ENCODE assay signal across 8 mouse cellular contexts in the genomic region with DNA sequence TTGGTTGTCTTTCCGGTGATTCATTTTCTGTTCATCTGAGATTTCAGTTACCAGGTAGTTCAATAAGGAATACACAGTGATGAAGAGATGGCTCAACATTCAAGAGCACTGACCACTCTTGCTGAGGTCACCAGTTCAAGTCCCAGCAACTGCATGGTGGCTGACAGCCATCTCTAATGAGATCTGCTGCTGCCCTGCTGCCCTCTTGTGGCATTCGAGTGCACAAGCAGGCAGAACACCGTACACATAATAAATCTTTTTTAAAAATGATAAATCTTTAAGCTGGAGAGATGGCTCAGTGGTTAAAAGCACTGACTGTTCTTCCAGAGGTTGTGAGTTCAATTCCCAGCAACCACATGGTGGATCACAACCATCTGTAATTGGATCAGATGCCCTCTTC. TPM values are rescaled to one million over a fixed set of nuclear protein-coding genes. Genes with fewer than 3 reads are reported as not detected.
DNase-seq lines count a peak whose midpoint lies in the region; ATAC-seq and TF ChIP-seq lines count a peak whose summit lies in the region.

No protein-coding gene starts in this region.

- no peak for TF ChIP-seq POLR2A in cortical plate, adult 2 months (IDR thresholded peaks at IDR 0.05; ENCODE audit: extremely low read depth, insufficient read depth, low read length)

- no peaks in the 10 kb centered on the region for H3K36me3 ChIP-seq in heart, postnatal 0 days (replicated peaks; ENCODE audit: control insufficient read depth, insufficient read depth, low read length)
- H3K36me3 ChIP-seq in E14TG2a.4 (ENCODE audit: insufficient read depth, low read length): no peaks in the 10 kb centered on the region

- DNase-seq in heart, postnatal 0 days (ENCODE audit: low spot score): no peak
- no peak for DNase-seq in heart, adult 9 months (ENCODE audit: low spot score in 2 of 2)
- peak; percentile 49 for DNase-seq in lung, postnatal 10 days
- peak; percentile 60 for DNase-seq in thymus, postnatal 4 days
- DNase-seq in urinary bladder, adult 2 months (ENCODE audit: low spot score): no peak
- no peak for DNase-seq in frontal cortex, adult 2 months (ENCODE audit: extremely low spot score in 1 of 2, low spot score in 1 of 2)

- H3K27ac ChIP-seq in heart, postnatal 0 days (ENCODE audit: low read depth): no peak overlapping the region
- H3K27ac ChIP-seq in cortical plate, adult 2 months (ENCODE audit: insufficient read depth, low read length): no peak overlapping the region

- H3K27me3 ChIP-seq in heart, postnatal 0 days (ENCODE audit: control insufficient read depth, insufficient read depth, low read length): no peaks in the 10 kb centered on the region
- H3K27me3 ChIP-seq in E14TG2a.4 (ENCODE audit: insufficient read depth, low read length): no peaks in the 10 kb centered on the region

- no peaks in the 10 kb centered on the region for H3K9me3 ChIP-seq in heart, postnatal 0 days (replicated peaks; ENCODE audit: control insufficient read depth, low read length)
- no peaks in the 10 kb centered on the region for H3K9me3 ChIP-seq in E14TG2a.4 (ENCODE audit: low read length)

- ATAC-seq in heart, postnatal 0 days (ENCODE audit: insufficient read depth, low read depth): no peak

- 51% methylated on average over 3 of the region's 3 CpGs for WGBS in heart, postnatal 0 days

- no peak overlapping the region for H3K4me2 ChIP-seq in heart, postnatal 0 days (ENCODE audit: low read depth, low read length)

- TF ChIP-seq EP300 in heart, postnatal 0 days (IDR thresholded peaks at IDR 0.05; ENCODE audit: low read depth): no peak

- peak; percentile 50 for TF ChIP-seq CTCF in heart, postnatal 0 days (IDR thresholded peaks at IDR 0.05; ENCODE audit: low read depth)
- peak; percentile 53 for TF ChIP-seq CTCF in E14TG2a.4 (conservative IDR thresholded peaks at IDR 0.05; ENCODE audit: low read length)
- TF ChIP-seq CTCF in cortical plate, adult 2 months (IDR thresholded peaks at IDR 0.05; ENCODE audit: extremely low read depth, insufficient read depth, low read length): peak; percentile 39

- no peak overlapping the region for H3K4me3 ChIP-seq in heart, postnatal 0 days (ENCODE audit: low read depth, low read length)
- H3K4me3 ChIP-seq in E14TG2a.4 (replicated peaks; ENCODE audit: low read length): no peak overlapping the region
- H3K4me3 ChIP-seq in cortical plate, adult 2 months (ENCODE audit: insufficient read depth, low read length): no peak overlapping the region

- H3K4me1 ChIP-seq in heart, postnatal 0 days (ENCODE audit: control insufficient read depth, insufficient read depth): no peaks in the 10 kb centered on the region
- peaks cover 24% of the 10 kb centered on the region for H3K4me1 ChIP-seq in E14TG2a.4 (replicated peaks; ENCODE audit: low read depth, low read length)
- no peaks in the 10 kb centered on the region for H3K4me1 ChIP-seq in cortical plate, adult 2 months (ENCODE audit: control insufficient read depth, insufficient read depth, low read length)

- no peak overlapping the region for H3K9ac ChIP-seq in heart, postnatal 0 days (replicated peaks; ENCODE audit: low read depth, low read length)

RNA-seq across cellular contexts. Expression of a gene that starts 6.6 kb away (rescaled TPM):
- total RNA-seq in heart, postnatal 0 days (2014; rRNA removed; ENCODE audit: low replicate concordance): 13.4 and 15.0 TPM in 2 replicates
- 35.9 and 36.4 TPM in 2 replicates for polyA plus RNA-seq in heart, postnatal 0 days (2015; fragmentation: Nextera tagmentation; extraction: Ambion mirVana)
- polyA plus RNA-seq in cortical plate, adult 2 months (2012; rRNA removed): 28.6 and 29.0 TPM in 2 replicates
- 23.0 and 28.6 TPM in 2 replicates for polyA plus RNA-seq in urinary bladder, adult 2 months (2012; rRNA removed)
- 36.0 and 38.5 TPM in 2 replicates for polyA plus RNA-seq in frontal cortex, adult 2 months (2012; rRNA removed)

RNA-seq across cellular contexts. Expression of a gene that starts 23.9 kb away (rescaled TPM):
- 0.39 TPM in 1 of 2 replicates, not detected in the other for total RNA-seq in heart, postnatal 0 days (2014; rRNA removed; ENCODE audit: low replicate concordance)
- 0.04 and 0.12 TPM in 2 replicates for polyA plus RNA-seq in heart, postnatal 0 days (2015; fragmentation: Nextera tagmentation; extraction: Ambion mirVana)
- polyA plus RNA-seq in cortical plate, adult 2 months (2012; rRNA removed): 0.69 and 1.0 TPM in 2 replicates
- polyA plus RNA-seq in urinary bladder, adult 2 months (2012; rRNA removed): 0.52 and 0.59 TPM in 2 replicates
- 0.55 and 1.4 TPM in 2 replicates for polyA plus RNA-seq in frontal cortex, adult 2 months (2012; rRNA removed)

RNA-seq across cellular contexts. Expression of a gene that starts 26.0 kb away (rescaled TPM):
- total RNA-seq in heart, postnatal 0 days (2014; rRNA removed; ENCODE audit: low replicate concordance): 9.5 and 9.8 TPM in 2 replicates
- 15.7 and 16.0 TPM in 2 replicates for polyA plus RNA-seq in heart, postnatal 0 days (2015; fragmentation: Nextera tagmentation; extraction: Ambion mirVana)
- 17.2 and 17.8 TPM in 2 replicates for polyA plus RNA-seq in cortical plate, adult 2 months (2012; rRNA removed)
- 14.4 and 21.3 TPM in 2 replicates for polyA plus RNA-seq in urinary bladder, adult 2 months (2012; rRNA removed)
- 19.4 and 19.9 TPM in 2 replicates for polyA plus RNA-seq in frontal cortex, adult 2 months (2012; rRNA removed)

RNA-seq across cellular contexts. Expression of a gene that starts 26.0 kb away (rescaled TPM):
- total RNA-seq in heart, postnatal 0 days (2014; rRNA removed; ENCODE audit: low replicate concordance): 7.6 and 9.5 TPM in 2 replicates
- polyA plus RNA-seq in heart, postnatal 0 days (2015; fragmentation: Nextera tagmentation; extraction: Ambion mirVana): 3.4 and 4.0 TPM in 2 replicates
- polyA plus RNA-seq in cortical plate, adult 2 months (2012; rRNA removed): 2.9 and 3.7 TPM in 2 replicates
- 3.7 and 4.1 TPM in 2 replicates for polyA plus RNA-seq in urinary bladder, adult 2 months (2012; rRNA removed)
- 3.5 and 4.2 TPM in 2 replicates for polyA plus RNA-seq in frontal cortex, adult 2 months (2012; rRNA removed)

RNA-seq across cellular contexts. Expression of a gene that starts 27.4 kb away (rescaled TPM):
- total RNA-seq in heart, postnatal 0 days (2014; rRNA removed; ENCODE audit: low replicate concordance): 1.6 and 4.1 TPM in 2 replicates
- 105 and 111 TPM in 2 replicates for polyA plus RNA-seq in heart, postnatal 0 days (2015; fragmentation: Nextera tagmentation; extraction: Ambion mirVana)
- 26.5 and 29.9 TPM in 2 replicates for polyA plus RNA-seq in cortical plate, adult 2 months (2012; rRNA removed)
- polyA plus RNA-seq in urinary bladder, adult 2 months (2012; rRNA removed): 22.9 and 28.2 TPM in 2 replicates
- polyA plus RNA-seq in frontal cortex, adult 2 months (2012; rRNA removed): 35.6 and 35.9 TPM in 2 replicates

Comparison
In these comparisons a context has a peak if more than half of its experiments do, and no peak if none do; other contexts are left out.
1. DNase-seq: peak in lung, postnatal 10 days (single experiment) and thymus, postnatal 4 days (single experiment); none in heart, postnatal 0 days (single experiment), heart, adult 9 months (0 of 2), urinary bladder, adult 2 months (single experiment) and frontal cortex, adult 2 months (0 of 2).
2. Peak in every context shown above with its lines, with median percentiles within 50 percentile points of each other: CTCF ChIP-seq.